In genomic region chr10:120430422-120430821, GRCm38 (mm10) we compare ENCODE assay signal across 20 mouse cellular contexts. TPM values are rescaled to one million over a fixed set of nuclear protein-coding genes. Genes with fewer than 3 reads are reported as not detected.
A peak's percentile ranks its signal among the peaks of the same experiment; 100 is the strongest.
DNase-seq lines count a peak whose midpoint lies in the region; ATAC-seq and TF ChIP-seq lines count a peak whose summit lies in the region.
"Had no signal": no experiment of that assay in that cellular context is flagged by ENCODE, and none has a peak within 500 bp of the region (broad histone marks: within the 10 kb centered on the region; RNA-seq: fewer than 3 reads in every experiment).

No protein-coding gene starts in this region.

- WGBS in forebrain, embryonic 11.5 days, result 89% methylated on average over 7 of the region's 7 CpGs
- 81% methylated on average over 7 of the region's 7 CpGs for WGBS in forebrain, embryonic 12.5 days
- WGBS in lung, embryonic 14.5 days, result 26% methylated on average over 7 of the region's 7 CpGs
- WGBS in limb, embryonic 12.5 days, result 55% methylated on average over 7 of the region's 7 CpGs

- peak; percentile 8 for DNase-seq in forebrain, embryonic 11.5 days (ENCODE audit: low spot score)
- DNase-seq in lung, embryonic 14.5 days, result peak; percentile 53
- no peak for DNase-seq in lung, postnatal 14 days
- no peak for DNase-seq in layer of hippocampus, adult 18-20 months (ENCODE audit: low spot score in 2 of 2)
- DNase-seq: B cell, adult 2 months; cerebellum, adult 2 months; cerebellum, postnatal 36 days; gastrocnemius, postnatal 14 days; layer of hippocampus, postnatal 36 days; lung, adult 2 months; thymus, postnatal 36 days had no signal

- H3K4me3 ChIP-seq in forebrain, embryonic 11.5 days (ENCODE audit: low read depth, low read length), result no peak overlapping the region
- H3K4me3 ChIP-seq in forebrain, embryonic 12.5 days (replicated peaks), result no peak overlapping the region
- H3K4me3 ChIP-seq in lung, embryonic 14.5 days (ENCODE audit: low read depth, low read length), result no peak overlapping the region
- H3K4me3 ChIP-seq in limb, embryonic 12.5 days (replicated peaks), result no peak overlapping the region
- H3K4me3 ChIP-seq: forebrain, embryonic 10.5 days; hindbrain, embryonic 10.5 days; layer of hippocampus, adult 2 months had no signal

- TF ChIP-seq CTCF in lung, embryonic 14.5 days (IDR thresholded peaks at IDR 0.05; ENCODE audit: low read depth), result no peak

- no peak overlapping the region for H3K9ac ChIP-seq in forebrain, embryonic 11.5 days (ENCODE audit: low read length)
- no peak overlapping the region for H3K9ac ChIP-seq in forebrain, embryonic 12.5 days
- H3K9ac ChIP-seq in lung, embryonic 14.5 days, result no peak overlapping the region
- H3K9ac ChIP-seq in limb, embryonic 12.5 days (replicated peaks), result no peak overlapping the region

- H3K4me1 ChIP-seq in forebrain, embryonic 11.5 days (replicated peaks; ENCODE audit: control insufficient read depth, insufficient read depth, low read length), result peaks cover 14% of the 10 kb centered on the region; the same call in 1 of the 2 replicates
- H3K4me1 ChIP-seq in forebrain, embryonic 12.5 days, result peaks cover 56% of the 10 kb centered on the region; the same call in 1 of the 2 replicates
- H3K4me1 ChIP-seq in lung, embryonic 14.5 days (ENCODE audit: insufficient read depth), result peaks cover 47% of the 10 kb centered on the region
- H3K4me1 ChIP-seq in limb, embryonic 12.5 days (replicated peaks), result peaks cover 93% of the 10 kb centered on the region

- no peak overlapping the region for H3K27ac ChIP-seq in forebrain, embryonic 11.5 days (ENCODE audit: low read depth, low read length)
- H3K27ac ChIP-seq in forebrain, embryonic 12.5 days, result no peak overlapping the region; the same call in 1 of the 2 replicates
- H3K27ac ChIP-seq in lung, embryonic 14.5 days (ENCODE audit: low read depth), result peak overlapping the region; percentile 44; the same call in 1 of the 2 replicates
- peak overlapping the region; percentile 7; the same call in 1 of the 2 replicates for H3K27ac ChIP-seq in limb, embryonic 12.5 days
- H3K27ac ChIP-seq: forebrain, embryonic 10.5 days; hindbrain, embryonic 10.5 days; hindbrain, postnatal 0 days; layer of hippocampus, adult 2 months had no signal

- no peaks in the 10 kb centered on the region for H3K27me3 ChIP-seq in forebrain, embryonic 11.5 days (ENCODE audit: control insufficient read depth, insufficient read depth, low read length)
- H3K27me3 ChIP-seq in forebrain, embryonic 12.5 days, result no peaks in the 10 kb centered on the region
- H3K27me3 ChIP-seq in lung, embryonic 14.5 days (ENCODE audit: insufficient read depth, low read length), result no peaks in the 10 kb centered on the region
- H3K27me3 ChIP-seq in limb, embryonic 12.5 days, result no peaks in the 10 kb centered on the region

- H3K36me3 ChIP-seq in forebrain, embryonic 11.5 days (ENCODE audit: control insufficient read depth, insufficient read depth, low read length), result no peaks in the 10 kb centered on the region; the same call in 1 of the 2 replicates
- H3K36me3 ChIP-seq in forebrain, embryonic 12.5 days (replicated peaks), result no peaks in the 10 kb centered on the region
- 0 out of 2 replicates have a peak, but pooled peaks cover under 1% of the 10 kb centered on the region for H3K36me3 ChIP-seq in lung, embryonic 14.5 days (ENCODE audit: insufficient read depth)
- peaks cover 56% of the 10 kb centered on the region for H3K36me3 ChIP-seq in limb, embryonic 12.5 days

- H3K4me2 ChIP-seq in forebrain, embryonic 11.5 days (ENCODE audit: low read depth, low read length, severe bottlenecking), result no peak overlapping the region
- H3K4me2 ChIP-seq in forebrain, embryonic 12.5 days, result no peak overlapping the region
- no peak overlapping the region for H3K4me2 ChIP-seq in lung, embryonic 14.5 days
- no peak overlapping the region for H3K4me2 ChIP-seq in limb, embryonic 12.5 days
- H3K4me2 ChIP-seq: midbrain, embryonic 11.5 days had no signal

- no peak for ATAC-seq in forebrain, embryonic 11.5 days (replicated peaks; ENCODE audit: low FRiP score)
- no peak for ATAC-seq in forebrain, embryonic 12.5 days (ENCODE audit: low FRiP score)
- ATAC-seq in lung, embryonic 14.5 days (ENCODE audit: insufficient read depth), result no peak
- no peak for ATAC-seq in limb, embryonic 12.5 days (ENCODE audit: insufficient number of reproducible peaks, insufficient read depth, low FRiP score, low TSS enrichment, low read depth)
- ATAC-seq in granulocyte monocyte progenitor cell, adult 5-6 weeks (replicated peaks; ENCODE audit: poor library complexity, severe bottlenecking), result no peak
- ATAC-seq: hindbrain, postnatal 0 days had no signal

- no peaks in the 10 kb centered on the region for H3K9me3 ChIP-seq in forebrain, embryonic 11.5 days (ENCODE audit: control insufficient read depth, low read length)
- no peaks in the 10 kb centered on the region for H3K9me3 ChIP-seq in forebrain, embryonic 12.5 days
- H3K9me3 ChIP-seq in lung, embryonic 14.5 days (ENCODE audit: low read depth, low read length), result no peaks in the 10 kb centered on the region
- H3K9me3 ChIP-seq in limb, embryonic 12.5 days, result no peaks in the 10 kb centered on the region
- H3K9me3 ChIP-seq: forebrain, embryonic 10.5 days; hindbrain, embryonic 10.5 days had no signal

RNA-seq across cellular contexts. Expression of gene Hmga2, which starts 45.8 kb away (rescaled TPM):
- 84.3 and 91.9 TPM in 2 replicates for polyA plus RNA-seq in forebrain, embryonic 11.5 days (2014; fragmentation: Nextera tagmentation; extraction: Ambion mirVana)
- polyA plus RNA-seq in forebrain, embryonic 12.5 days (2016; fragmentation: Nextera tagmentation; extraction: Ambion mirVana), result 48.7 and 48.9 TPM in 2 replicates
- polyA plus RNA-seq in lung, embryonic 14.5 days (2014; fragmentation: Nextera tagmentation; extraction: Ambion mirVana), result 13.8 and 13.9 TPM in 2 replicates
- polyA plus RNA-seq in limb, embryonic 12.5 days (2016; fragmentation: Nextera tagmentation; extraction: Ambion mirVana), result 128 and 132 TPM in 2 replicates
- under 1 TPM; 0.07 to 0.18 TPM for total RNA-seq in layer of hippocampus, adult 18-20 months (2021)
- total RNA-seq in granulocyte monocyte progenitor cell, adult 5-6 weeks (2014; fragmentation: Nextera tagmentation), result 0.60 and 4.5 TPM in 2 replicates
- total RNA-seq in granulocyte monocyte progenitor cell, adult 5-6 weeks (2017), result 0.15 and 0.78 TPM in 2 replicates
- total RNA-seq: liver, adult 2 months had no signal
- polyA plus RNA-seq: lung, adult 2 months had no signal

Comparison
In these comparisons a context has a peak if more than half of its experiments do, and no peak if none do; other contexts are left out.
1. DNase-seq: peak in forebrain, embryonic 11.5 days (single experiment) and lung, embryonic 14.5 days (single experiment); none in lung, postnatal 14 days (single experiment) and layer of hippocampus, adult 18-20 months (0 of 2).
2. H3K27ac ChIP-seq: peak in lung, embryonic 14.5 days (single experiment) and limb, embryonic 12.5 days (single experiment); none in forebrain, embryonic 11.5 days (single experiment) and forebrain, embryonic 12.5 days (single experiment).